Mouse (Mus musculus): ENCODE results near the gene Gdpgp1.

DNA sequence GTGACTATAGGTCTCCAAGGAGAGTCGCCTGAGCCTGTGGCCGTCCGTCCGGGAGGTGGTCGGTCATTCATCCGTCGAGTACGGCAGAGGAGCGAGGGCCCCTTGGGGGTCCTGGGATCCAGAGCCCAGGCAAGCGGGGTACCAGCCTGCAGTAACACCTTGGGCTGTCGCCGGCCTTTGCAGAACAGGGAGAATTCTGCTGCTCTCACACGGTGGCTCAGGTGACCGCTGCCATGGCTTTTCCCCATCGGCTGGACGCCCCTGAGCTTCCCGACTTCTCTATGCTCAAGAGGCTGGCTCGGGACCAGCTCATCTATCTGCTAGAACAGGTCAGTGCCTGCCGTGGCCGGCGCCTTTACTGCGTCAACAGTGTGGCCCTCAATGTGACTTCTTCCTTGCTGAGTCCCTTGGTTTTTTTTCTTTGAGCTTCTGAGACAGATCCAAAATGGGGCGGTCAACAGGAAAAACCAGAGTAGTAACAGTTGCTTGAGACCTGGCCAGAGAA, 37.1 kb downstream of the Gdpgp1 start:
- no peak for TF ChIP-seq POLR2A (IDR thresholded peaks at IDR 0.05; ENCODE audit: borderline replicate concordance, extremely low read depth, insufficient read depth, insufficient read length, poor library complexity, severe bottlenecking)
- TF ChIP-seq CTCF (IDR thresholded peaks at IDR 0.05; ENCODE audit: borderline replicate concordance, extremely low read depth, insufficient read depth, insufficient read length): no peak
